Mouse (Mus musculus) 3134 (cell line): ENCODE results near the gene Mmp23.
"Not testable (repeated sequence)": the region's sequence is repeated elsewhere in the genome, so short reads cannot be mapped to it uniquely, and the experiment has no call there.

Source experiments
- DNase-seq: peaks from one replicate; pipeline ENCODE4 v3.0.0-alpha.2; 2011; ENCODE audit warnings: low spot score; ENCODE audit not compliant: insufficient read length; ENCODE audit errors: extremely low read depth

Gene Mmp23

DNA sequence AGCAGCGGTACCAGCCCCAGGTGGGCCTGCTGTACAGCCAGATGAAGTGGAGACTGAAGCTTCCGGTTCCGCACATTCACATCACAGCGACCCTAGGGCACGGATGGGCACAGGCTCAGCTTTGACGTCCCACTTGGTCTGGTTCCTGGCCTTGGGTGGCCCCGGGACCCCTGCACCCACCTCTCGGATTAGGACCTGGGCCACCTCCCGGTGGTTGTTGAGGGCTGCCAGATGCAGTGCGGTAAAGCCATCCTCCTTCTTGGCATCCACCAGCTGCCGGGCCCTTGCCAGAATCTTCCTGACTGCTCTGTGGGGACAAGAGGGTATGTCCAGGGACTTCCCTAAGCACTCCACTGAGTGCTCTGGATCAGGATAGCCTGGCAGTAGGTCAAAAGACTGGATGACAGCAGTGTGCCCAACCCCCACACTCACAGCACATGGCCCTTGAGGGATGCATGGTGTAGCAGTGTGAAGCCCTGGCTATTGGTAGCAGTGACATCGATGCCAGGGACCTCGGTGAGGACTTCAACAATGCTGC, 3.1 kb upstream of the Mmp23 start:
- DNase-seq: no peak

DNA sequence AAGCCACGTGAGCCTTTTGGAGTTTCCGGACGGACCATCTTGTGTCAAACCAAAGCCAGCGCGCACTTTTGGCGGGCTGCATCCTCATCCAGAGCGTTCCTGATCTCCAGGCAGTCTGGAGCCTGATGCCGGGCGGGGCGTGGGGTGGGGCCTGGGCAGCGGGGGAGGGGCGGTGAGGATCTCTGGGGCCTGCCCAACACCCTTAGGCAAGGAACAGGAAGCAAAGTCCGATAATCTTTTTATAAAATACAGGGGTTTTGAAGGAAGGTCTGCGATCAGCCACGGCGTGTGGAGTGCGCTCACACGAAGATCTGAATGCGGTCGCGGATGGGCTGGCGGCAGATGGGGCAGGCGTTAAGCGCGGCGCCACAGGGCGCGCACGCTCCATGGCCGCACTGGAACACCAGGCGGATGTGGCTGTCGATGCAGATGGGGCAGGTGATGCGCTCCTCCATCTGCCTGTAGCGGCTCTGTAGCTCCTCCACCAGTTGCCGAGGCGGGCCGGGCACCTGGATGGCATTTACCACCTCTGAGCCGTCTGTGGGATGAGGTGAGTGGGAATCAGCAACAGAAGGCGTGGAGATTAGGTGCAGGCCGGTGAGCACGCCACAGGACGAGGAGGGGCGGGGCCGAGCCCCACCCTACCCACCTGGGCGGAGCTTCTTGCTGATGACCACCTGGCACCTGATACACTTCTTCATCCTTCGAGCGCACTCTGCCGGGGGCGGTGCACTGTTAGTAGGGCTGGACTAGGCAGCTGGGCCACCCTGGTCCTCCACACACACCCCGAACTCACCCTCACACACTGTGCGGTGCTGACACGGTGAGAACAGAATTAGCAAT, 1.5 kb upstream of the Mmp23 start:
- no peak for DNase-seq

DNA sequence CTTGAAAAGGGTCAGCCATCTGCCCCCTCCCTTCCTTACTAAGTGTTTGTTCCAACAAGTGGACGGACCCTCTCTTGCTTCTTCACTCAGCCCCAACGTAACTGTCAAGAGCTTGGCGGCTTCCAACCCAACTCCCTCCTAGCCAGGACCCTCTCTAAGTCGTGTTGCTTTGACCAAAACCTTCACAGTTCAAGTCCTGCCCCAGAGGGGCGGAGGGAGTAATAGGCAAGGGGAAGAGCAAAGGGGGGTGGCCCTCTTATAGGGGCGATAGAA, 935 bp upstream of the Mmp23 start:
- DNase-seq: no peak

DNA sequence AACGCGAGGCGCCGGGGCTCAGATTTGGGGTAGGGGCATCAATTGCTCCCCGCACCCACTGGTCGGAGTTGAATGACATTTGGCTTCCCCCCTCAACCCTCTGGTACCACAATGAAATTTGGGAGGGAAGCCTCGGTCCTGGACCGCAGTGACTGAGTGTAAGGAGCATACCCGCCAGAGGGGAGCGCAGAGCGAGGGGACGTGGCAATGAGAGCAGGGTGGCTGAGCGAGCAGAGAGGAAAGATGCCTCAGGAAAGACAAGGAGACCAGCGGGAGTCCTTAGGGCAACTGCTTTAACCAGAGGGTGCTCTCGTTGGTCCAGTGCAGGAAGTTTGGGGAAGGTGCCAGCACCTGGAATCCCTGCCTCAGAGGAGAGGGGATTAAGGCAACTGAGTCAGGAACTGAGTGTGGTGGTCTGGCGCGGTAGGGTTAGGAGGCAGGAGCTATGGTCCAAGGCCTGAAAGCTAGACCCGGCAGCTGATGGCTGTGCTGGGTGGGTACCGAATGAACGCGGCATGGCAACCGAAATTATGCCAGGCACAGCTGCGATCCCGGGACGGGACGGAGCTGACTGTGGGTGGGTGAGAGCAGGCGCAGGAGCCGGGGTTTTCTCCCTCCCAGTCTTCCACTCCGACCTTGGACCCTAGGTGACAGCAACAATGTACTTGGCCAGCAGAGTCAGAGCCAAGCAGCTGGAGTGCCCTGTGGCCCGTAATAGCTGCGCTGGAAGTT, 433 bp upstream of the Mmp23 start:
- no peak for DNase-seq

DNA sequence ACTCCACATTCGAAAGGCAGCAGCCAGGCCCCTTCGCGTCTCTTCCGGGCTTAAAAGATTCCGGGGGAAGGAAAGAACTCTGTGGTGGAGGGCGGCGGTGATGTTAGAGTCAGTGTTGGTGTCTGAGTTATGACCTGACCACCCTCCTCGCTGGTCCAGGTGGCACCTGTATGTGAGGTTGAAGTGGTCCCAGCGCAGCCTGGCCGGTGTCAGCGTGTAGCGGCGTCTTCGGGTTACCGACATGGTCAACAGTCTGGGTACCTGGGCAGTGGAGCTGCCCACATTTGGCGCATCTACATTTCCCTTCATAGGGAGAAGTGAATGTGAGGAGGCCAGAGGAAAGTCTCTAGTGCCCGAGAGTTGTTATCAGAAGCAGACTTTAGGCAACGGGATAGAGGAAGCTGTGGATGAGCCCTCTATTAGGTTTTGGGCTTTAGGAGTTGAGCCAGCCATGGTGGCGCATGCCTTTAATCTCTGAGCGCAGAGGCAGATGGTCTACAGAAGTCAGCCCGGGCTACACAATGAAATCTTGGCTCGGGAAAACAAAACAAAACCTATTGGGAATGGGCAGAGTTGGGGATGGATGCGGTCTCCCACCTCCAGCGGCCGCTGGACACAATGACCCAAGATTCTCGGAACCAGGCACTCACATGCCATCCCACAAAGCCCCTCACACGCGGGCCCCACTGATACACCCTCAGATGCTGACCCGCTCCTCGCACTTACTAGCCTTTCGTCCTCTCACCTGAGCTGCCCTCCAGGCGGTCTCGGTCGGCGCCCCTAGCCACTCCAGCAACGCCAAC, 700 bp downstream of the Mmp23 start:
- no peak for DNase-seq

DNA sequence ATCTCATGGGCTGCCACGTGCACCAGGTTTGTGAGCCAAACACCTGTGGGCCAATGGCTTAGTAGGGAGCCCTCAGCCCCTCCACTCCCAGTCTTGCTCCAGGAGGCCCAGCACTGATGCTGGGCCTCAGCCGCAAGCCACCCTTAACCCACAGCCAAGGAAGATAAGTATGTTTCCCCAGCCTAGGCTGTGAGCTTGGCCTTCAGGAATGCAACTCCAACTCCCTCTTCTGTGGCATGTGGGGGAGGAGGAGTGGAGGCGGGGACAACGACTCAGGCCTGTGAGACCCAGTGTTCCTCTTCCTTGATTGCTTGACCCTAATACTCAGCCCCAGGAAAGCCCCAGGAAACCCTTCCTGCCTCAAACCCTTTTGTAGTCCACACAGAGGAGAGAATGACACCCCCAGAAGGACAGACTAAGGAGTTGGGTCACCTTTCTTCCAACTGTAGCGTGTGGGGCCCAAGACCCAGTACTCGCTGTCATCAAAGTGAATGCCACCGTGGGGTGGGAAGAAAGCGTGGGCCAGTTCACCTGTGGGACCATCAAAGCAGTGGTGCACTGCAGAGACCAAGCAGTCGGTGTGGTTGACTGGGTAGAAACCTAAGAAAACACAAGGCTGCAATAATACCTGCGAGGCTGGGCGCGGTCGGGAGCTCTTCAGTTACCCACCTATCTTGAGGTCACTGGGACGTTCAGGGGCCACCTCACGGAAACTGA, 1.5 kb downstream of the Mmp23 start:
- DNase-seq: no peak

DNA sequence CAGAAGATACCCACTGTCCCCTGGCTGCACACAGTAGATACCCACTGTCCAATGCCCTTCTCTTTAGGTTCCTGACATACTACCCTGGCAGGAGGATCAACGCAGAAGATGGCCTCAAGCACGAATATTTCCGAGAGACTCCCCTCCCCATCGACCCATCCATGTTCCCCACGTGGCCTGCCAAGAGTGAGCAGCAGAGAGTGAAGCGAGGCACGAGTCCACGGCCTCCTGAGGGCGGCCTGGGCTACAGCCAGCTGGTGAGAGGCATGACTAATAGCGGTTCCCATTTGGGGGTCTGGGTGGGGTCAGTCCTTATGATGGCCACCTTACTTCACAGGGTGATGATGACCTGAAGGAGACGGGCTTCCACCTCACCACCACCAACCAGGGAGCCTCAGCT, 3.8 kb downstream of the Mmp23 start:
- no peak for DNase-seq

DNA sequence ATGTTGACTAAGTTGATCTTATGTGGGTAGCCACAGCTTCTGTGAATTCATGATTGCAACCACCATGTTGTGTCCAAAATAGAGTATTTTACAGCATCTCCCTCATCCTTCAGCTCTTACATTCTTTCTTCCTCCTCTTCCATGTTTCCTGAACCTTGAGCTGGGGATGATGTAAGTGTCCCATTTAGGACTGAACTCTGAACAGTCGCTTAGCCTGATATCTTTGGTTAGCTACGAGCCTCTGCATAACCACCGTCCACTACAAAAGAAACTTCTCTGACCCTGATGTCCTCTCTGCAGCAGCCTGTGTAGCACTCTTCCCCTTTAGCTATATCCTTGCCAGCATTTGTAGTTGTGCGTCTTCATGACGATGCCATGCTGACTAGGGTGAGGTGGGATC, 7.5 kb downstream of the Mmp23 start:
- no peak for DNase-seq

DNA sequence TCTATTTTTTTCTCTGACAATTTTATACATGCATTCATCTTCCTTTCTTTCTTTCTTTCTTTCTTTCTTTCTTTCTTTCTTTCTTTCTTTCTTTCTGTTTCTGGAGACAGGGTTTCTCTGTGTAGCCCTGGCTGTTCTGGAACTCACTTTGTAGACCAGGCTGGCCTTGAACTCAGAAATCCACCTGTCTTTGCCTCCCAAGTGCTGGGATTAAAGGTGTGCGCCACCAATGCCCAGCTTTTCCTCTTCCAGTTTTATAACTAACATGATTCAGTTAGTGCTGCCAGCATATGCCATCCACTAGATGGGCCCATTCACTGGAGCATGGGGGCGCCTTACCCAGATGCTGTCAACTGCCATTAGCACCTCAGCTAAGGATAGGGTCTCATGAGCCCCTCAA, 7.9 kb downstream of the Mmp23 start, which contains the start of gene Gm10563:
Gene Gm10563 (minus strand): TSS at position 101 of the 400 bp plus-strand sequence.
- DNase-seq: not testable (repeated sequence)

DNA sequence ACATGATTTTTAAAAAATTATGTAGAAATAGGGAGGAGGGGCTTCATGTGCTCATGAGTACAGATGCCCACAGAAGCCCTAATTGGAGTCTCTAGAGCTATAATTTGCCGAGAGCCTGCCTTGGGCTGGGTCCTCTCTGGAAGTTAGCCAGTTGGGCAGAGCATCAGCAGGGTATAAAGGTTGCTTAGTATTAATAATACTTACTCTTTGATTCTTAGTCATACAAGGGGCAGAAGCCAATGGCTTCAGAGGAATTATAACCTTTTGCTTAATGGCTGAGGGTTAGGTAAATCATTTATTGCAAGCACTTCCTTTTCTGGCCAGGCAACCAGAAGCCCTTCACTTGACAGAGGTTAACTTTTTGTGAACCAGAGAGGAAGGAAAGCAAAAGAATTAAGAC, 9.7 kb downstream of the Mmp23 start:
- no peak for DNase-seq

DNA sequence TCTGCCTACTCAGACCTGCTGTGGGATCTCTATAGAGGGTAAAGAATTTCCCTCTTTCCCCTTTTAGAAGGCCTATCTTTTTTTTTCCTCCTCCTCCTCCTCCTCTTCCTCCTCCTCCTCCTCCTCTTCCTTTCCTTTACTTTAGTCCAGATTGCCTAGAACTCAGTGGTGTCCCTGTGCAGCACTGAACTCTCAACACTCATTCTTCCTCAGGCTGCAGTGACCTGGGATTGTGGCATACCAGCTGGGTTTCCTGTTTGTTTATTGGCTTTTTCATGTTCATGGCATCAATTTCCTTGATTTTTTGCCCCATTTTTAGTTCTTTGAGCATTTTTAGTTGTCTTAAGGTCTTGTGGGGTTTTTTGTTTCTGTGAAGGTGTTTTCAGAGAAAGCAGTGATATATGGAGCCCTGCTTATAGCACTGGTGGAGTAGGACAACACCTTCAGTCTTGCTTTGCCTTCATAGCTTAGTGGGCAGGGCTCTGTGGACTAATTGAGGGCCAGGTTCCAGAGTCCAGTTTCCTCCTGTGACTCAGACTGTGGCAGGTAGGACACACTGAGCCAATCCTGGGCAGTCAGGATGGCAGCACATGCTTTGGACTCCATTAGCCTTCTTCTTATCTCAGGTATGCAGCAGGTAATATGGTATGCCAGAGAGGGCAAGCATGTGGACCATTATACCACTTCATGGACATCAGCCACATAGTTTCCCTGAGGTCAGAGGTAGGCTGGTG, 17.3 kb downstream of the Mmp23 start:
- DNase-seq: no peak

DNA sequence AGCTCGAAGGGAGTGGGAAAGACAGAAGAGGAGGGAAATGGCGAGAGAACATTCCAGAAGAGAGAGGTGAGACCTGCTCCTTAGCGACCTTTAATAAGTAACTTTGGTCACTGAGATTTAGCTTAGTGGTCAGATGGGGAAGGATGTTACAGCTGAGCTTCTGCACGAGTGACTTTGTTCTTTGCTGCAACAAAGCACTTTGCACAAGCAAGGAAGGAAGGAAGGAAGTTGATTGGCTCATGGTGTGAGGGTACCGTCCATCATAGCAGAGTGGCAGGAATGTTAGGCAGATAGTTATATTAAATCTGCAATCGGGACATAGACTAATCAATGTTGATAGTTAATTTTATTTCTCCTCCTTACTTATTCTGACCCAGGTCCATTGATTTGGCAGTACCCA, 22.9 kb downstream of the Mmp23 start:
- DNase-seq: no peak

DNA sequence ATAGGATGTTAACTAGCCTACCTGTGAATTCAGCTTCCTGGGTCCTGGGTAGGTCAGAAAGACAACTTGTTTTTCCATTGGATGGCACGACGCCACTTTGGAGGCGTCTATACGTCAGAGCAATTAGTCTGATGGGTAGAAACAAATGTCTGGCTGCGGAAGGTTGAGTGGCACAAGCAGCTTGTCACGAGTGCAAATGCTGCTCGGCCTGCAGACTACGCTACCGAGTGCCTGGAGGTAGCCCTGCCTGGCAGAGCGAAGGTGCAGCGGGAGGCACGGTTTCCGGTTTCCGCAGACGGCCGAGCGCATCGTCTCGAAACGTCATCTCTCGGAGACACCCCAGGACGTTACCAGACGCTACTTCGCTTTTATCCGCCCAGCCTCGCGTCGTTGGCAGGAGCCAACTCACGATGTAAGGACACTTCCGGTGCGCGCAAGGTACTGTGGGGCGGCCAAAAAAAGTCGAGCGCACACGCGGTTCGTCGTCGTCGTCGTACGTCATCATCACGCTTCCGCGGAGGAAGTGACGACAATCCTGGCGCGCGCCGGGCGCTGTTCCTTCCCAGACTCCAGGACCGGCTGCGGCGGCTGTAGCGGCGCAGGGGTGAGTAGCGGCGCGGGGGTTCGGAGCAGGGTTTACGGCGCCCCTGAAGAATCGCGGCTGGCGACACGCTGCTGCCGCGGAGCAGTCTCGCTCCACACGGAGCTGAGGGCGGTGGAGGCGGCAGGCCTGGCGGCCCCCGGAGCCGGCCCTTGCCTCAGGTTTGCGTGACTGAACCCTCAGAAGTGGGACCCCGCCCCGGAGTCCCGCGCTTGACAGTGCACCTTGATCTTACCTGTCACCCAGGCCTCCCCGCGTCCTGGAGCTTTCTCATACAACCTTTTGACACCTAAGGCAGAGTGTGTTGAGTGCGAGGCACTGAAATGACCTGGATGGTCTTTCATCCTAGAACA, 28.6 kb downstream of the Mmp23 start, which contains the start of gene Cdk11b:
Gene Cdk11b (plus strand): TSS at position 517 of the 954 bp plus-strand sequence.
- DNase-seq: peak; percentile 95

DNA sequence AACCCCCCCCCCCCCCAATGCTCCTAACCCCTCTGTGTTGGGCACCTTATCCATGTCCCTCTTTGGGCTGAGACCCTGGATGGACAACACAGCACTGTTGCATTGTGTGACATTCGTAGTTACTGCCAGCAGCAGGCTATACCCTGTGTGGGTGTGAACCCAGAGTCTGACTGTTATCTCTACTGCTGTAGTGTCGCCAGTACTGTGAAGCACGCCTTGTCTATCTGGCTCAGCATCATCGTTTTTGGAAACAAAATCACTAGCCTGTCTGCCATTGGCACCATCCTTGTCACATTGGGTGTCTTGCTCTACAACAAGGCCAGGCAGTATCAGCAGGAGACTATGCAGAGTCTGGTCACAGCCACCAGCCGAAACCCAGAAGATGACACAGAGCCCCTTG, 34.9 kb downstream of the Mmp23 start:
- DNase-seq: no peak

DNA sequence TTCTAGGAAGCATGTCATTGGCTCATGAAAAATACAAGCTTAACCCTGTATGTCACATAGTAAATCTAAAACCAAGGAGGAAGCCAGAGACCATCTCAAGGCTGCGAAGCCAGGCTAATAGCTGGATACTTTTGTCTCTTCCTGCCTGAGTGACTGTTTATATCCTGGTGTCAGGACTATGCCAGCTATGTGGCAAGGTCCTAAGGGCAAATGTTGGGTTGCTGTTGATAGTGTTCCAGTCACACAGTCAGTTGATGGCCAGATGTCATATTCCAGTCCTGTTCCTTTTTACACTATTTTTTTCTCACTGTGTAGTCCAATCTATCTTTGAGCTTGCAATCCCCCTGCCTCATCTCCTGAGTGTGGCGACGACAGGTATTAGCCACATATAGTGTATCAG, 39.9 kb downstream of the Mmp23 start:
- no peak for DNase-seq

DNA sequence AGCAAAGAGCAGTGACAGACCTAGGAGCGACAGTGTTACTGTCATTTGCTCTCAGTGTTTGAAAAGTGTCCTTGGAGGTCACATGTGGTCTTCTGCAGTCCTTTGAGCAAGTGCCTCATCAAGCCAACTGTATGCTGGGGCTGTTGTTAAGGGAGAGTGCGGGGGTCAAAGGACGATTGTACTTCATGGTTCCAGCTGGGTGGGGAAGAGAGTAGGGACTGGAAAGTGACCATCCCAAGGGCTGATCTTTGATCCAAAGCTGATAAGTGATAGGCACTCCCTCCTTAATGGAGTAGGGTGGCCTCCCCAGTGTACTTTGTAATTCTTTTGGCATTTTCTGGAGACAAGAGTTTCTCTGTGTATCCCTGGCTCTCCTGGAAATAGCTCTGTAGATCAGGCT, 41.3 kb downstream of the Mmp23 start:
- no peak for DNase-seq

DNA sequence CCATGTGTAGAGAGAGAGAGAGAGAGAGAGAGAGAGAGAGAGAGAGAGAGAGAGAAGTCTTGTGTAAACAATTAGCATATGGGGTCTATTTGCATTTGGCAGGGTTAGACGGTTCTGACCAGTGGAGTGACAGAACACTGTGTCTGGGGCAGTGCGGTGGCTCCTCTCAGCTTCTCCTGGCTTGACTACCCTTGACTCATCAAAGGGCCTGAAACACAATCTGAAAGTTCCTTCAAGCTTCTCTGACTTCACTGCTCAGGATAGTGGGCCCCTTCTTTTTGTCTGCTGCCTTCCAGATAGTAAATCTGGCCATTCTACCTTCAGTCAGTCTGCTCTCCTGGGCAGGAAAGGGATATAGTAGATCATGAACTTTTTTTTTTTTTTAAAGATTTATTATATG, 46.4 kb downstream of the Mmp23 start:
- no peak for DNase-seq

DNA sequence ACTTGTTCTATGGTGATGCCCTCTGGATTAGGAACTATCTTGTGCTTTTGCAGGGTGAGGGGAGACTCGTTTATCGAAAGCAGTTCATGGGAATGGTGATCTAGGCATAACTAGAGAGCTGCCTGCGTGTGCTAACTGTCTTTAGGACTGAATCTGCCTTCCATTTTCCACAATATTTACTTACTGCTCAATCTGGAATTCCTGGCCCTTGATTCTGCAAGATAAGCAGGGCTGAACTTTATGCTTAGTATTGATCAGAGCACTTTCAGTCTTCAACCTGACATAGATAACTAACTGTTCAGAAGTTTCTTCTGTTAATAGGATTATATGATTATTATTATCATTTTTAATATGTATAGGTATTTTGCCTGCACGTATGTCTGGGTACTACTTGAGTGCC, 48.1 kb downstream of the Mmp23 start:
- DNase-seq: no peak

DNA sequence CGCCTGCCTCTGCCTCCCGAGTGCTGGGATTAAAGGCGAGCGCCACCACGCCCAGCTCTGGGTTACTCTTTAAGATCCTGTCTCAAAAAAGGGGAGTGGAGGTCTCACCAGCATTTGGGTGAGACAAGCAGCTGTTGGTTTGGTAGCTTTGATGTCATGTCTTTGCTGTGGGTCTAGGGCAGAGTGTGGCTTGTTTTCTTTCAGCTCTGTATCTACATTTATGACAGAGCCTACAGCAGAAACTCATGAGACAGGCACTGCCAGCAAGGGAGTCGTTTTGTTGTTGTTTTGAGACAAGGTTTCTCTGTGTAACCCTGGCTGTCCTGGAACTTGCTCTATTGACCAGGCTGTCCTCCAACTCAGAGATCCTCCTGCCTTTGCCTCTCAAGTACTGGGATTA, 49.4 kb downstream of the Mmp23 start:
- no peak for DNase-seq
